In genomic region chr10:128358796-128359195, GRCm38 (mm10) we compare ENCODE assay signal across 8 mouse cellular contexts. TPM values are rescaled to one million over a fixed set of nuclear protein-coding genes. Genes with fewer than 3 reads are reported as not detected.
DNase-seq lines count a peak whose midpoint lies in the region; ATAC-seq and TF ChIP-seq lines count a peak whose summit lies in the region.
"Had no signal": no experiment of that assay in that cellular context is flagged by ENCODE, and none has a peak within 500 bp of the region (broad histone marks: within the 10 kb centered on the region; RNA-seq: fewer than 3 reads in every experiment).

No protein-coding gene starts in this region.

- DNase-seq in CD4-positive helper T cell, adult 2 months (ENCODE audit: low read depth, low spot score) = peak; percentile 64
- DNase-seq in NIH3T3 (ENCODE audit: low read depth) = peak; percentile 92
- peak; percentile 66 for DNase-seq in embryo, embryonic 11 days

- H3K27ac ChIP-seq in intestine, postnatal 0 days (ENCODE audit: low read depth, low read length) = no peak overlapping the region
- no peak overlapping the region for H3K27ac ChIP-seq in intestine, embryonic 15.5 days
- no peak overlapping the region for H3K27ac ChIP-seq in liver, embryonic 12.5 days
- no peak overlapping the region for H3K27ac ChIP-seq in small intestine, adult 2 months (ENCODE audit: insufficient read depth, low read depth, low read length)

- H3K4me3 ChIP-seq in intestine, postnatal 0 days (ENCODE audit: low read depth, low read length) = no peak overlapping the region
- no peak overlapping the region for H3K4me3 ChIP-seq in intestine, embryonic 15.5 days (replicated peaks)
- no peak overlapping the region for H3K4me3 ChIP-seq in liver, embryonic 12.5 days
- no peak overlapping the region for H3K4me3 ChIP-seq in small intestine, adult 2 months (ENCODE audit: low read depth, low read length)
- H3K4me3 ChIP-seq: erythroblast, embryonic 14.5 days had no signal

- 41% methylated on average over 2 of the region's 2 CpGs for WGBS in intestine, postnatal 0 days
- 57% methylated on average over 2 of the region's 2 CpGs for WGBS in intestine, embryonic 15.5 days
- WGBS in liver, embryonic 12.5 days (ENCODE audit: insufficient replicate concordance) = 52% methylated on average over 2 of the region's 2 CpGs
- 42% methylated on average over 2 of the region's 2 CpGs for WGBS in small intestine, adult 2 months

- H3K4me1 ChIP-seq in intestine, postnatal 0 days (replicated peaks; ENCODE audit: control insufficient read depth, insufficient read depth, low read length) = no peaks in the 10 kb centered on the region
- H3K4me1 ChIP-seq in intestine, embryonic 15.5 days (replicated peaks) = no peaks in the 10 kb centered on the region
- no peaks in the 10 kb centered on the region for H3K4me1 ChIP-seq in liver, embryonic 12.5 days
- no peaks in the 10 kb centered on the region for H3K4me1 ChIP-seq in small intestine, adult 2 months (ENCODE audit: control insufficient read depth, insufficient read depth, insufficient read length, low read length)

- no peak for TF ChIP-seq POLR2A in small intestine, adult 2 months (IDR thresholded peaks at IDR 0.05; ENCODE audit: low read depth, low read length)

- peak; percentile 78 for TF ChIP-seq CTCF in intestine, postnatal 0 days (IDR thresholded peaks at IDR 0.05; ENCODE audit: low read depth)
- TF ChIP-seq CTCF in small intestine, adult 2 months (IDR thresholded peaks at IDR 0.05; ENCODE audit: extremely low read depth, insufficient read length, insufficient replicate concordance, low read depth, low read length) = peak; percentile 43; the same call in 1 of the 2 replicates

- peaks cover 72% of the 10 kb centered on the region for H3K36me3 ChIP-seq in intestine, postnatal 0 days (ENCODE audit: control insufficient read depth, insufficient read depth)
- peaks cover 63% of the 10 kb centered on the region for H3K36me3 ChIP-seq in intestine, embryonic 15.5 days
- H3K36me3 ChIP-seq in liver, embryonic 12.5 days = peaks cover 98% of the 10 kb centered on the region
- peaks cover 70% of the 10 kb centered on the region for H3K36me3 ChIP-seq in small intestine, adult 2 months (ENCODE audit: control insufficient read depth, insufficient read depth, low read length)

- H3K9ac ChIP-seq in intestine, postnatal 0 days (ENCODE audit: low read depth, low read length) = no peak overlapping the region
- no peak overlapping the region for H3K9ac ChIP-seq in intestine, embryonic 15.5 days
- H3K9ac ChIP-seq in liver, embryonic 12.5 days = no peak overlapping the region

- H3K9me3 ChIP-seq in intestine, postnatal 0 days (ENCODE audit: control insufficient read depth) = no peaks in the 10 kb centered on the region
- no peaks in the 10 kb centered on the region for H3K9me3 ChIP-seq in intestine, embryonic 15.5 days
- H3K9me3 ChIP-seq in liver, embryonic 12.5 days (replicated peaks) = no peaks in the 10 kb centered on the region

- H3K4me2 ChIP-seq in intestine, postnatal 0 days (replicated peaks; ENCODE audit: low read depth) = no peak overlapping the region
- no peak overlapping the region for H3K4me2 ChIP-seq in intestine, embryonic 15.5 days (replicated peaks)
- no peak overlapping the region for H3K4me2 ChIP-seq in liver, embryonic 12.5 days

- no peak for ATAC-seq in intestine, postnatal 0 days
- no peak for ATAC-seq in intestine, embryonic 15.5 days
- ATAC-seq in liver, embryonic 12.5 days = peak; percentile 36; the same call in 1 of the 2 replicates

- H3K27me3 ChIP-seq in intestine, postnatal 0 days (replicated peaks; ENCODE audit: control insufficient read depth, insufficient read depth, low read length) = no peaks in the 10 kb centered on the region
- H3K27me3 ChIP-seq in intestine, embryonic 15.5 days (replicated peaks) = no peaks in the 10 kb centered on the region
- no peaks in the 10 kb centered on the region for H3K27me3 ChIP-seq in liver, embryonic 12.5 days (replicated peaks)
- no peaks in the 10 kb centered on the region for H3K27me3 ChIP-seq in small intestine, adult 2 months (ENCODE audit: control insufficient read depth, insufficient read depth, low read length)

RNA-seq across cellular contexts. Expression of gene Coq10a, which starts 10.0 kb away (rescaled TPM):
- 21.1 and 22.3 TPM in 2 replicates for polyA plus RNA-seq in intestine, postnatal 0 days (2015; fragmentation: Nextera tagmentation; extraction: Ambion mirVana)
- 13.7 TPM in 2 replicates for polyA plus RNA-seq in intestine, embryonic 15.5 days (2015; fragmentation: Nextera tagmentation; extraction: Ambion mirVana)
- 8.7 and 8.9 TPM in 2 replicates for polyA plus RNA-seq in liver, embryonic 12.5 days (2016; fragmentation: Nextera tagmentation; extraction: Ambion mirVana)
- polyA plus RNA-seq in small intestine, adult 2 months (2012; rRNA removed) = 36.5 and 79.1 TPM in 2 replicates

RNA-seq across cellular contexts. Expression of gene Ankrd52, which starts 18.1 kb away (rescaled TPM):
- 4.0 and 4.9 TPM in 2 replicates for polyA plus RNA-seq in intestine, postnatal 0 days (2015; fragmentation: Nextera tagmentation; extraction: Ambion mirVana)
- polyA plus RNA-seq in intestine, embryonic 15.5 days (2015; fragmentation: Nextera tagmentation; extraction: Ambion mirVana) = 10.0 and 11.5 TPM in 2 replicates
- 9.3 TPM in 2 replicates for polyA plus RNA-seq in liver, embryonic 12.5 days (2016; fragmentation: Nextera tagmentation; extraction: Ambion mirVana)
- 15.3 and 22.1 TPM in 2 replicates for polyA plus RNA-seq in small intestine, adult 2 months (2012; rRNA removed)

RNA-seq across cellular contexts. Expression of gene Cs, which starts 21.3 kb away (rescaled TPM):
- polyA plus RNA-seq in intestine, postnatal 0 days (2015; fragmentation: Nextera tagmentation; extraction: Ambion mirVana) = 248 and 266 TPM in 2 replicates
- polyA plus RNA-seq in intestine, embryonic 15.5 days (2015; fragmentation: Nextera tagmentation; extraction: Ambion mirVana) = 269 and 282 TPM in 2 replicates
- polyA plus RNA-seq in liver, embryonic 12.5 days (2016; fragmentation: Nextera tagmentation; extraction: Ambion mirVana) = 183 and 187 TPM in 2 replicates
- polyA plus RNA-seq in small intestine, adult 2 months (2012; rRNA removed) = 233 and 588 TPM in 2 replicates

RNA-seq across cellular contexts. Expression of gene Cnpy2, which starts 36.5 kb away (rescaled TPM):
- 254 and 273 TPM in 2 replicates for polyA plus RNA-seq in intestine, postnatal 0 days (2015; fragmentation: Nextera tagmentation; extraction: Ambion mirVana)
- 303 and 328 TPM in 2 replicates for polyA plus RNA-seq in intestine, embryonic 15.5 days (2015; fragmentation: Nextera tagmentation; extraction: Ambion mirVana)
- polyA plus RNA-seq in liver, embryonic 12.5 days (2016; fragmentation: Nextera tagmentation; extraction: Ambion mirVana) = 107 and 114 TPM in 2 replicates
- 31.8 and 46.6 TPM in 2 replicates for polyA plus RNA-seq in small intestine, adult 2 months (2012; rRNA removed)

RNA-seq across cellular contexts. Expression of gene Slc39a5, which starts 42.2 kb away (rescaled TPM):
- polyA plus RNA-seq in intestine, postnatal 0 days (2015; fragmentation: Nextera tagmentation; extraction: Ambion mirVana) = 109 and 114 TPM in 2 replicates
- polyA plus RNA-seq in intestine, embryonic 15.5 days (2015; fragmentation: Nextera tagmentation; extraction: Ambion mirVana) = 114 and 141 TPM in 2 replicates
- polyA plus RNA-seq in liver, embryonic 12.5 days (2016; fragmentation: Nextera tagmentation; extraction: Ambion mirVana) = 22.7 and 23.0 TPM in 2 replicates
- polyA plus RNA-seq in small intestine, adult 2 months (2012; rRNA removed) = 165 and 301 TPM in 2 replicates
